Mouse (Mus musculus): ENCODE measurements around the gene Diras2. TPM values are rescaled to one million over a fixed set of nuclear protein-coding genes. Genes with fewer than 3 reads are reported as not detected.

Gene Diras2
- polyA plus RNA-seq, 1 experiment from 2014 or later: 0.12 TPM

GRCm38 (mm10) chr13:52476998-52477601 lies 54.0 kb downstream of the Diras2 start:
- H3K9me3 ChIP-seq: no peaks in the 10 kb centered on the region
- no peak for ATAC-seq (ENCODE audit: insufficient number of reproducible peaks, low FRiP score, low TSS enrichment, low read depth)
- WGBS: 87% methylated on average over 11 of the region's 11 CpGs
- H3K4me1 ChIP-seq: no peaks in the 10 kb centered on the region
- H3K9ac ChIP-seq: no peak overlapping the region
- no peaks in the 10 kb centered on the region for H3K27me3 ChIP-seq
- H3K36me3 ChIP-seq: no peaks in the 10 kb centered on the region
- H3K4me3 ChIP-seq: no peak overlapping the region
- H3K4me2 ChIP-seq: no peak overlapping the region
- no peak overlapping the region for H3K27ac ChIP-seq

GRCm38 (mm10) chr13:52476222-52476621 lies 54.9 kb downstream of the Diras2 start:
- H3K27me3 ChIP-seq: no peaks in the 10 kb centered on the region
- no peak for ATAC-seq (ENCODE audit: insufficient number of reproducible peaks, low FRiP score, low TSS enrichment, low read depth)
- no peak overlapping the region for H3K4me3 ChIP-seq
- H3K4me2 ChIP-seq: no peak overlapping the region
- 48% methylated on average over 3 of the region's 3 CpGs for WGBS
- no peaks in the 10 kb centered on the region for H3K4me1 ChIP-seq
- H3K9ac ChIP-seq: no peak overlapping the region
- no peak overlapping the region for H3K27ac ChIP-seq
- no peaks in the 10 kb centered on the region for H3K9me3 ChIP-seq
- H3K36me3 ChIP-seq: no peaks in the 10 kb centered on the region

DNA sequence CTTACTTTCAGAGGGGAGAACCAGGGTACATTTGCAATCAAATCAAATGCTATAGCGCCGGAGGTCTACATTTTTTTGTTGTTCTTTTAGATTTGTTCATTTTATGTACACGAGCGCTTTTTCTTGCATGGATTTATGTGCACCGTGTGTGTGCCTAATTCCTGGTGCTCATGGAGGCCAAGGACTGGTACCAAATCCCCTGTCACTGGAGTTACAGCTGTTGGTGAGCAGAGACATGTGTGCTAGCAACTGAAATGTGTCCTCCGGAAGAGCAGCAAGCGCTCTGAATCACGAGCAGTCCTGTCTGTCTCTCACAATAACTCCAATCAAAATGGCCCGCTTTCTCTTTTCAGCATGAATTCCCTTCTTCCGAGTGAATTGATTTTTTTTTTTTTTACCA lies 55.8 kb downstream of the Diras2 start:
- H3K27ac ChIP-seq: no peak overlapping the region
- no peak overlapping the region for H3K9ac ChIP-seq
- 82% methylated on average over 10 of the region's 10 CpGs for WGBS
- no peaks in the 10 kb centered on the region for H3K9me3 ChIP-seq
- H3K4me3 ChIP-seq: no peak overlapping the region
- no peaks in the 10 kb centered on the region for H3K27me3 ChIP-seq
- no peaks in the 10 kb centered on the region for H3K4me1 ChIP-seq
- H3K4me2 ChIP-seq: no peak overlapping the region
- H3K36me3 ChIP-seq: no peaks in the 10 kb centered on the region
- no peak for ATAC-seq (ENCODE audit: insufficient number of reproducible peaks, low FRiP score, low TSS enrichment, low read depth)

DNA sequence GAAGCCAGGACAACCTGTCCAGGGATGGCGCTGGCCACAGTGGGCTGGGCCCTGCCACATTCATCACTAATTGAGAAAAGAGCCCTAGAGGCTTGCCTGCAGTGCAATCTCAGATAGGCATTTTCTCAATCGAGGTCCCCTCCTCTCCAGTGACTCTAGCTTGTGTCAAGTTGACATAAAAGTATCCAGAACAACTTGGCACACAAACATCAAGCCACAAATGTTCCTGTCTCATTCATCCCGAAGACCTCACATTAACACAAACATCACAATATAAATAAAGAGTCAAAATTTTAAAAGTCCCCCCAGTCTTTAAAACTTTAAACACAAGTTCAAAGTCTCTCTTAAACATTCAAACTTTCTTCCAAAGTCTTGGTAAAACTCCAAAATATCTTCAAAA lies 56.3 kb downstream of the Diras2 start:
- ATAC-seq (ENCODE audit: insufficient number of reproducible peaks, low FRiP score, low TSS enrichment, low read depth): no peak
- WGBS: 71% methylated on average over 3 of the region's 3 CpGs
- Histone ChIP-seq H3K4me1 (no peaks in the 10 kb centered on the region), H3K9me3 (no peaks in the 10 kb centered on the region), H3K36me3 (no peaks in the 10 kb centered on the region), H3K27me3 (no peaks in the 10 kb centered on the region), H3K4me3 (no peak overlapping the region), H3K9ac (no peak overlapping the region), H3K27ac (no peak overlapping the region), H3K4me2 (no peak overlapping the region)

GRCm38 (mm10) chr13:52469795-52470690 lies 61.0 kb downstream of the Diras2 start:
- Histone ChIP-seq H3K9me3 (no peaks in the 10 kb centered on the region), H3K4me1 (no peaks in the 10 kb centered on the region), H3K9ac (no peak overlapping the region), H3K27me3 (no peaks in the 10 kb centered on the region), H3K36me3 (no peaks in the 10 kb centered on the region), H3K4me2 (no peak overlapping the region), H3K27ac (no peak overlapping the region), H3K4me3 (no peak overlapping the region)
- 50% methylated on average over 10 of the region's 10 CpGs for WGBS
- no peak for ATAC-seq (ENCODE audit: insufficient number of reproducible peaks, low FRiP score, low TSS enrichment, low read depth)

GRCm38 (mm10) chr13:52465141-52465540 lies 65.9 kb downstream of the Diras2 start:
- H3K4me1 ChIP-seq: no peaks in the 10 kb centered on the region
- no peak overlapping the region for H3K9ac ChIP-seq
- H3K27me3 ChIP-seq: no peaks in the 10 kb centered on the region
- H3K36me3 ChIP-seq: no peaks in the 10 kb centered on the region
- no peak for ATAC-seq (ENCODE audit: insufficient number of reproducible peaks, low FRiP score, low TSS enrichment, low read depth)
- 40% methylated on average over 6 of the region's 6 CpGs for whole genome bisulfite sequencing
- no peak overlapping the region for H3K27ac ChIP-seq
- H3K4me2 ChIP-seq: no peak overlapping the region
- no peak overlapping the region for H3K4me3 ChIP-seq
- H3K9me3 ChIP-seq: no peaks in the 10 kb centered on the region

- WGBS: 55% methylated on average over 7 of the region's 7 CpGs
- no peak overlapping the region for H3K4me3 ChIP-seq
- no peak overlapping the region for H3K4me2 ChIP-seq
- H3K9ac ChIP-seq: no peak overlapping the region
- no peaks in the 10 kb centered on the region for H3K36me3 ChIP-seq
- no peaks in the 10 kb centered on the region for H3K27me3 ChIP-seq
- H3K4me1 ChIP-seq: peaks cover 3% of the 10 kb centered on the region; the same call in 1 of the 2 replicates
- no peaks in the 10 kb centered on the region for H3K9me3 ChIP-seq
- ATAC-seq (ENCODE audit: insufficient number of reproducible peaks, low FRiP score, low TSS enrichment, low read depth): no peak
- no peak overlapping the region for H3K27ac ChIP-seq
Measured at GRCm38 (mm10) chr13:52459982-52460381, 71.1 kb downstream of the Diras2 start.

DNA sequence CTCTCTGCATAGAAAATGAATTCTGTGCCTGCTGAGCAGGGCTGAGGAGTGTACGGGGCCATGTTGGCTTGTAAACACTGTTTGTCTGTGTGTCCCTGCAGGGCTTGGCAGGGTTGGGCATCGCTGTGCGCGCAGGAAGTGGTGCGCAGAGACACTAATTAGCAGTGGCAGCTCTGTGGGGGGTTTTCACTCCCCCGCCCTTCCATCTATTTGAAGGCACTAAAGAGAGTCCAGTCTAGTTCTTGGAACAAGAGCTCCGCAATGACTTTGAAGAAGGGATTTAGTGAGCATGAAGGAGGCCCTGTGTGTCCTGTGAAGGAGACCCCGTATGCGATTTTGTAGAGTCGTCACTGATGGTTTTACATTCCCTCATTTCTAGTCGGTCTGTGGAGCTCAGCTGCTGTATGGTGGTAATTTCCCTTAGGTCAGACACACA lies 73.2 kb downstream of the Diras2 start:
- Histone ChIP-seq H3K9ac (no peak overlapping the region), H3K27ac (no peak overlapping the region), H3K4me1 (peaks cover 7% of the 10 kb centered on the region; the same call in 1 of the 2 replicates), H3K4me3 (no peak overlapping the region), H3K4me2 (peak overlapping the region; percentile 22; the same call in 1 of the 2 replicates), H3K9me3 (no peaks in the 10 kb centered on the region), H3K27me3 (no peaks in the 10 kb centered on the region), H3K36me3 (no peaks in the 10 kb centered on the region)
- ATAC-seq (ENCODE audit: insufficient number of reproducible peaks, low FRiP score, low TSS enrichment, low read depth): no peak
- 37% methylated on average over 11 of the region's 11 CpGs for WGBS

DNA sequence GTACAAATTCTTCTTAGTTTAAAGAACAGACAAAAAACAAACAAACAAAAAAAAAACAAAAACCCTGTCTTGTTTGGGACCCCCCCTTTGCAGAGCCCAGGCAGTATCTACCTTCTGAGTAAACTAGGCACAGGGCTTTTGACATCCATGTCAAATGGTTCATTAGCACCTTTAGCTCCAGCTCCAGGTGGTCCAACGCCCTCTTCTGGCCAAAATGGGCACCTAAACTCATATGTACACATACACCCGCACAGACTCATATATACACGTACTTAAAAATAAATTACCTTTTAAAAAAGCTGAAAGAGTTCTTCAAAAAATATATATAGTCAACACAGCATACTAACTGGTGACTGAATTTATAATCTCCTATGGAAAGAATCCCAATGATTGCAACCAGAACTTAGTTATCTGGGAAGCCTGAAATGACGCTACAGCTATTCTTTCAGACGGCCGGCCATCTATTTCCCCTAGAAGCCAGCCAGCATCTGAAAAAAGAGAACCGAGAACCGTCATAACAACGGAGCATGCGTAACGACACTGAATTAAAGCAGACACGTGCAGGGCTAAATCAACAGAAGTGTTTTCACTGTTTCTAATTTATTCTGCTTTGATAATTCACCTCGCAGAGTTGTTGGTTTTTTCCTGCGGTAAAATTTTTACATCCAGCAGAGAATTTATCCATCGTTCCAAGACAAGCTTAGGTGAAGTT lies 73.7 kb downstream of the Diras2 start:
- H3K27ac ChIP-seq: no peak overlapping the region
- H3K9ac ChIP-seq: no peak overlapping the region
- H3K4me3 ChIP-seq: no peak overlapping the region
- H3K4me2 ChIP-seq: peak overlapping the region; percentile 22; the same call in 1 of the 2 replicates
- H3K4me1 ChIP-seq: peaks cover 7% of the 10 kb centered on the region; the same call in 1 of the 2 replicates
- ATAC-seq (ENCODE audit: insufficient number of reproducible peaks, low FRiP score, low TSS enrichment, low read depth): no peak
- H3K9me3 ChIP-seq: no peaks in the 10 kb centered on the region
- WGBS: 44% methylated on average over 15 of the region's 15 CpGs
- H3K27me3 ChIP-seq: no peaks in the 10 kb centered on the region
- H3K36me3 ChIP-seq: no peaks in the 10 kb centered on the region

GRCm38 (mm10) chr13:52455329-52455728 lies 75.8 kb downstream of the Diras2 start:
- Histone ChIP-seq H3K36me3 (no peaks in the 10 kb centered on the region), H3K9me3 (no peaks in the 10 kb centered on the region), H3K9ac (no peak overlapping the region), H3K27ac (no peak overlapping the region), H3K27me3 (no peaks in the 10 kb centered on the region), H3K4me2 (no peak overlapping the region), H3K4me3 (no peak overlapping the region), H3K4me1 (peaks cover 7% of the 10 kb centered on the region; the same call in 1 of the 2 replicates)
- WGBS: 19% methylated on average over 9 of the region's 9 CpGs
- ATAC-seq (ENCODE audit: insufficient number of reproducible peaks, low FRiP score, low TSS enrichment, low read depth): no peak

DNA sequence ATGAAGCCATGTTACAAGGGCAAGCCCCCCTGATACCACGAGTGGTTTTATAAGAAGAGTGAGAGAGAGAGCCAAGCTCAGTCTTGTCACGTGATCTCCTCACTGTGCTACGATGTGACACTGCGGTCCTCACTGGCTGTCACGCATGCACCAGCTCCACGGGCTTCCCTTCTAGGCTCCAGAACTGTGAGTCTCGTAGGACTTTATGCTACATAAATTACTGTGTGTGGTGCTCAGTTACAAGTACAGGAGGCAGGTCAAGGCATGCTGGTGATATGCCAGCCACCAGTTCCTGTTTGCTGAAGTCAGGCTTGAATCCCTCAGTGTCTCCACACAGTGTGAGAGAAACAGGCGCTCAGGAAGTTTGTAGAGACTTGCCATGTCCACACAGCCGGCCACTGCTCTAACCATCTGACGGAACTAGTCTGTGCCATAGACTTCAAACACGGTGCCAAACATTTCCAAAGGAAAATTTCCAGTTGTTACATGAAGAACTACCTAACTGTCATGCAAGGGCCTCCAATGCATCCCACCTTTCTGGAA lies 76.3 kb downstream of the Diras2 start:
- Histone ChIP-seq H3K27me3 (no peaks in the 10 kb centered on the region), H3K4me2 (no peak overlapping the region), H3K27ac (no peak overlapping the region), H3K9me3 (no peaks in the 10 kb centered on the region), H3K4me1 (peaks cover 7% of the 10 kb centered on the region; the same call in 1 of the 2 replicates), H3K4me3 (no peak overlapping the region), H3K36me3 (no peaks in the 10 kb centered on the region), H3K9ac (no peak overlapping the region)
- ATAC-seq (ENCODE audit: insufficient number of reproducible peaks, low FRiP score, low TSS enrichment, low read depth): no peak
- WGBS: 65% methylated on average over 11 of the region's 11 CpGs

All from limb, embryonic 15.5 days (tissue).